Mouse (Mus musculus): ENCODE results near the gene Ino80d. TPM values are rescaled to one million over a fixed set of nuclear protein-coding genes. Genes with fewer than 3 reads are reported as not detected.
"Not testable (repeated sequence)": the region's sequence is repeated elsewhere in the genome, so short reads cannot be mapped to it uniquely, and the experiment has no call there.

Gene Ino80d
- 7.9 and 9.1 TPM in 2 replicates for polyA plus RNA-seq (2012; rRNA removed)

DNA sequence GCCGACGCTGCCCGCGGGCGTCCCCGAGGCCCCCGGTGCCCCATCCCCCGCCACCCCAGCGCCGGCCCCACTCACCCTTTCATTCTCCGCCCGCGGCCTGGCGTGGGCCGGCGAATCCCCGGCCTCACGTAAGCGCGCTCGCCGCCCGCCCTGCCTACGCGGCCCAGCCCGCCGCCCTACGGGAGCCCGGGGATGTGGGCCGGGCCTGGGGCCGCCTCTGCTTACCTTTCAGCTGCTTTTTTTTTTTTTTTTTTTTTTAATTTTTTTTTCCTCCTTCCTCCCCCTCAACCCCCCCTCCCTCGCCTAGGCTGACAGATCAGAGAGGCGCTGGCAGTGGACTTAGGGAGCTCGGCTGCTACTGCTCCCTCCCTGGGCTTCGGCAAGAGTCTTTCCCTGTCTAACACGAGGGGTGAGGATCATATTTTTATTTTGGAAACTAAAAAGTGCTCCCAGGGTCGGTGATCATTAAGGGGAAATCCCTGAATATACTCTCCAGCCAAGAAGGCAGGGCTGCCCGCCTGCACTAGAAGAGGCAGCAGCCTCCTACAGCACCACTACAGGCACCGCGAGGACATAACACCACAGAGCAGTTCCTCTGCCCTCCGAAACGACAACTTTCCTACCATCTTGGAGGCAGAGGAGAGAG, at the start of gene Ino80d:
Gene Ino80d, minus strand, starts transcription at position 532 of the 646 bp plus-strand sequence.
- peak; percentile 51 for DNase-seq (ENCODE audit: low read depth)

DNA sequence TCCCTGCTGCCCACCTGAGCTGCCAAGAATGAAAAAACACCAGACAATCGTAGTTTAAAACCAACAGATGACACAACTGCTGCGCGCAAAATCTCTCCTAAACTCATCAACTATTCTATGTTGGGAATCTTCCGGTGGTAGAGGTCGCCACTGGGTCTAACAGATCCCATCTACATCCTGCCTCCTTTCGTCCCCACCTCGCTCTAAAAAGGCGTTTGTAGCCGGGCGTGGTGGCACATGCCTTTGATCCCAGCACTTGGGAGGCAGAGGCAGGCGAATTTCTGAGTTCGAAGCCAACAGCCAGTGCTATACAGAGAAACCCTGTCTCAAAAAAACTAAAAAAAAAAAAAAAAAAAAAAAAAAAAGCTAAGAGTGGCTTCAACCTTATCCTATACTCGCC, 25.8 kb upstream of the Ino80d start:
- DNase-seq (ENCODE audit: low read depth) = no peak

DNA sequence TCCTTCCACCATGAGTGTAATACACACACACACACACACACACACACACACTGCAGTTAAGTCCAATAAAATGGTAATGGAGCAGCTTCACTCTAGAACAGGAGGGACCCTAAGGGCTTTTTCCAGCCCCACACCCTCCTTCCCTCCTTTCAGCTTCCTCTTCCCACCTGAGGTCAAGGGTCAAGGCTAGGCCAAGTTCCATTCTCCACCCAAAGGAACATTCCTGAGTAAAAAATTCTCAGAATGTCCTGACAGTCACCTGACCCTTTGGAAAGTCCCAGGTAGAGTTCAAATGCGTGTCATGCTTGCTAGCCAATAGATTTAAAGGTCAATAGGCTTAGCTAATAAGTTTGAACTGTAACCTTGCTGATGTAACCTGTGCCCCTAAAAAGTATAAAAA, 24.1 kb upstream of the Ino80d start:
- DNase-seq (ENCODE audit: low read depth) = not testable (repeated sequence)

DNA sequence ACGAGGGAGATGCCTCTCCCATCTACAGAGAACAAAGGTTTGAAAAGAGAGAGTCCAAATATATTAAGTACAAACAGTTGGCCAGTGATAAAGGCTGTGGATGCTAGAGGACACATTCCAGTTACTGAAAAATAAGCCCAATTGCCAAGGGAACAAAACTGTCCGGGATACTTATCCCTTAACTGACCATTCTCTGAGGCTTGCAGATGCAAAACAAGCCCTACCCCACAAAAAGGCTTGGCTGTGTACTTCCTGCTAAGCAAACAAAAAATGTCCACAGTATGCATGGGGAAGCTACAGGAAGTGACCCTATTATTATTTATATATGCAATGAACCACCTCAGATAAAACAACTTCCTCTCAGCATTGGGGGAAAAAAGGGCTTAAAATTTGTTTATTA, 23.5 kb upstream of the Ino80d start:
- no peak for DNase-seq (ENCODE audit: low read depth)

DNA sequence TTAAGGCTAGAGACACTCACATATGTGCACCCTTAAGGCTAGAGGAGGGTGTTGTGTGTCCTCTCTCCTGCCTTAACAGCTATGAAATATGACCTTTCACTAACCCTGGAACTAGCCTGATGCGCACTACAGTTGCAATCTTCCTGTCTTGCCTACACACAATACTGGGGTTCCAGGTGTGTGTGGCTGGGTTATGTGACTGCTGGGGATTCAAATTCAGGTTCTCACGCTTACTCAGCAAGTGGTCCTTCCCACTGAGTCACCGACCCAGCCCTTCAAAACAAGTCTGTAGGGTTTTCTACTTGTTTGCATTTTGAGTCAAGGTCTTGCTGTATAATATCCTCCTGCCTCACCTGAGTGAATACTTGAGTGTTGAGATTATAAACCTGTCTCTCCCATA, 20.1 kb upstream of the Ino80d start:
- no peak for DNase-seq (ENCODE audit: low read depth)

DNA sequence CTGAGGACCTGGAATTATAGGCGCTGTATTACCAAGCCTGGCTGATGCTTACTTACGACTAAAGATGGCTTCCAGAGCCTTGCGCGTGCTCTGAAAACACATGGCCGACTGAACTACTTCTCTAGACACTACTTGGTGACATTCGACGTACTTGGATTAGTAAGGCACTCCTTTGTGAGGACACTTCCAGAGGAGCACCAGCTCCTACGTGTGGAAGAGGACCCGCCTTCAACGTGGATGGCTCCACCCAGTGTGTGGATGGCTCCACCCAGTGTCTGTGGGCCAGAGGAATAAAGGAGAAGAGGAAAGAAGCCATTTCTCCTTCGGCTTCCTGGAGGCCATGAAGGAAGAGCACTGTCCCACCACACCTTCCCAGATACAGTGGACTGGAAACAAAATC, 17.3 kb upstream of the Ino80d start:
- no peak for DNase-seq (ENCODE audit: low read depth)

DNA sequence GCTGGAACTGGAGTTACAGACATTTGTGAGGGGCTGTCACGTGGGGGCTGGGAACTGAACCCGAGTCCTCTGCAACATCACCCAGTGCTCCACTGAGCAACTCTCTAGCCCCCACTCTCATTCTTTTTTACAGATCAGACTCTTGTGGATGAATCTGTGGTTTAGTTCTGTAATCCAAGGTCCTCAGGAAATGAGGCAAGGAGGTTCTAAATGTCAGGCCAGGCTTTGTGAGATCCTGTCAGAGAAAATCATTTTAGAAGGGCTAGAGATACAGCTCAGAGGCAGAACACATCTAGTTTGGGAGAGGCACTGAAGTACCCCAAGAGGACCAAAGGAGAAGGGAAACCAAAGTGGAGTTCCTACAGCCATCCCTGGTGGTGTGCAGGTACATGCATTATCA, 16.4 kb upstream of the Ino80d start:
- no peak for DNase-seq (ENCODE audit: low read depth)

DNA sequence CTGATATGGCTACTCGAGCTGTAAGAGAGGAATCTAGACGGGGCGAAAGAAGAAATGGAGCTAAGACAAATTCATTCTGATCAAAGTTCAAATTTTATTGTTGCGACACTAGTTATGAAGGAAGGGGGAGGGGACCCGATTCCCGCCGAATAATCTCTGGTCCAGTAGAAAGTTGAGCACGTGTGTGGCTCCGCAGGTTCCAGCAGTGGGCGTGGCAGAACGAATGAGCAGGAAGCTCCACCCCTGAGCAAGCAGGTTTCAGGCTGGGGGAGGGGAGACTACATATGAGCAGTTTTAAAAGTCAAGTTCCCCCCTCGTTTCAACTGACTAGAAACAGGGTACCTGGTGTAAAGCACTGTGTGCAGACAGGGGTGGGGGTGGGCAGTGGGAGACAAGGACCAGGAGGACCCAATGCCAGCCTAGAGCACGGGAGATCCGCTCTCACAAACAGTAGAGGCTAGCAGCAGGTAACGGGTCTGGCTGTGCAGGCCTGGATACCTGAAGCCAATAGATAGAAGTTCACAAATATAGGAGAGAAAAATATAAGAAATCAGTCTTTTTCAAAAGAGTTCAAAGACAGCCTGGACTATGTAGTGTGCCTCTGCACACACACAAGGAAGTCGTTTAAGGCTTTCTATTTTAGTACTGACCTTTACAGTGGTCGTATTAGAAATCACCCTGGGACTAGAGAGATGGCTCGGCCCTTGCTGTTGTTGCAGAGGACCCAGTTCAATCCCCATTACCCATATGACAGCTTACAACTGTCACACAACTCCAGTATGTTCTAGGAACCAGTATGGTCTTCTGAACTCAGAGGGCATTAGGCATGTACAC, 15.6 kb upstream of the Ino80d start:
- DNase-seq (ENCODE audit: low read depth) = no peak

DNA sequence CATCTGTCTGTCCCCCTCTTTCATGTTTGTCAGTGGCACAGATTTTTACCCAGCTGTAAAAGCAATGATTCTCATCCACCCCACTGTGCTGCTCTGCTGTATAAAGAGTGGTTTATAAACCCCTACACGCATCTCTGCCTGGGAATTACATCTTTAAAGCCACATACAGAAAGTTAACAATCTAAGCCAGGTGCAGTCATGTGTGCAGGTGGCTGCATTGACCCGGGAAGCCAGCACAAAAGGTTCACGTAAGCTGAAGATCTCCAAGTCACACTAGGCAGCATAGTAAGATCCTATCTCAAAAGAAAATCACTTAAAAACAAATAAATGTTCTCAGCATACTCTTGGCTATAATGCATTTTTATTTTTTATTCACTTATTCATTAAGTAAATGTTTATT, 14.8 kb upstream of the Ino80d start:
- no peak for DNase-seq (ENCODE audit: low read depth)

DNA sequence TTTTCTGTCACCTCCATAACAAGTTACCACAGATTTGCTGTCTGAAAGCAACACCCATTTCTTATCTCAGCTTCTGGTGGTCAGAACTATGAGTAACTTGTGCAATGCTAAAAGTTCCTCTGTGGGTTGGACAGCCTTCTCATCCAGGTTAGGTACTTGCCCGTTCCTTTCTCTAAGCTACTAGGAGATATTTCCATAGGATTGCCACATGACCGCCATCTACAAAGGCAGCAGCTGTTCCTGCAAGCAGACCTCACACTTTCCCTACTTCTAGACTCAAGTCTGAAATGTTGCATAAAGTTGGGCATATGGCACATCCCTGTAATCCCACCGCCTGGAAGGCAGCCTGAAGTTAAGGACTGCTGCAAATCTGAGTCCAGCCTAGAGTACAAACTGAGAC, 11.7 kb upstream of the Ino80d start:
- no peak for DNase-seq (ENCODE audit: low read depth)

DNA sequence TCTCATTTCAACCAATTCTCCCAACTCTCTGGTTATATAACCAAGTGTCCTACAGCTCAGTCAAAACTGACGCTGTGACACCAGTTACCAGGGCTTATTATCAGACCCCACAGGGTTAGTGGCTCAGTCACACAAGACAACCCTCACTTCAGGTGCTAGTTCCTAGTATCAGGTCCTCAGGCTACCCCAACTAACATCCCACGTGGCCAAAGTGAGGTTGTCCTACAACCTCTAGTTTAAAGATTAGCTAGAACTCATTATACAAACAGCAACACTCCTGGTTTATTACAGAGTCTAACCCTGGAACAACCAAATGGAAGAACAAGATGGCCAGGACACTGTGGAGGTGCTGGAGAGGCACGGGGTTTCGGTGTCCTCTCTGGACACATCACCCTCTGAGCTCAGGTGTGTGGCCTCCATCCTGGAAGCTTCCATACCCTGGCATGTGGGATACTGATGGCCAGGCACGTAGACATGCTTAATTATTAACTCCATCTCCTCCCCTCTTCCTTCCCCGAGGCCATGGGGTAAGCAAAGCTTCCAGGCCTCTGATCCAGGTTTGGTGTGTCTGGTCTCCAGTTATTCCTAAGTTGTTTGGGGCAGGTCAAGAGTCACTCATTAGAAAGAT, 9.5 kb upstream of the Ino80d start:
- DNase-seq (ENCODE audit: low read depth) = no peak

DNA sequence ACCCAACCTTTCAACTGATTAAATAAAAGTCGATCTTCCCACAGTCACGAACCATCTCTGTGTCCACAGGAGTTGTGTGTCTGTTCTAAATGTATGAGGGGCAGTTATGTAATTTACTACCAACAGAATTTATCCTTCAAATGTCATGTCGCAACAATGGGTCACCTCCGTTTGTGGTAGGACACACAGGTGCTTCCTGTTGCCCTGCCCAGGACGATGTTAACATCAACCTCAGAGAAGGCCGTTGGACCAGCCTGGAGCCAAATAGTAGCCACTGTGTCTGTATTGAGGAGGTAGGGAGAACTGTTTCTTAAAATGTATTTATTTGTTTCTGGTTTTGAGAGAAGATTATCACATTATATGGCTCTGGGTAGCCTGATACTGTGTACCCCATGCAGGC, 7.5 kb upstream of the Ino80d start:
- no peak for DNase-seq (ENCODE audit: low read depth)

DNA sequence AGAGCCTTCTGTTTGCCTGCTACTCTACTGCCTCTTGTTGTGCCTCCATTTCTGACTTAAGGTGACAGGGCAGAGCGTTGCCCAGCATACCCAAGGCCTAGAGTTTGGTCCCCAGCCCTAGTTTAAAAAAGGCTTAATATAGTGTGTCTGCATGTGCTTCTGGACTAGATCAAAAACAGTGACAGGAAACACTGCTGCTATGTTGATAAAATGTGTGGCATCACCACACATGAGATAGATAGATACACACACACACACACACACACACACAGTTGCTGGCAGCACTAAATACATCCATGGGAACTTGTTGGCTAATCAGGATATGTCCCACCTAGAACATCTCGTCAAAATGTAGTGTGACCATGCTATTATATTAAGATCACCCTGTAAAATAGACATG, 5.9 kb upstream of the Ino80d start:
- DNase-seq (ENCODE audit: low read depth) = no peak

DNA sequence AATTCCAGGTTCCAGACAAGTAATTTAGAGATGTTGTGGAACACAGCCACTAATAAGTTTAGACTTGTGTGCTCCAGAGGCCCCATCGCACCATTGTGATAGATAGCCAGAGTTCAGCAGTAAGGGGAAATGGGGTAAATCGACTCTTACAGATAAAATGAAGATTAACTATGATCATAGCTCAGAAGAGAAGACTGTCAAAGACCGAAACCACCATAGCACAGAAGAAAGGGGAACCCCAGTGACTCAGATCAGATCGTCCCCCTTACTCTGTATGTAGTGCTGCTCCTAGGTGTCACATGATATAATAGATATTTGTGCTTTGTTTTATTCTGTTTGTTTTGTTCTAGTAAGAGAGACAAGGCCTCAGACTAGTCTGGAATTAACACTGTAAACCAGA, 5.2 kb upstream of the Ino80d start:
- DNase-seq (ENCODE audit: low read depth) = no peak

DNA sequence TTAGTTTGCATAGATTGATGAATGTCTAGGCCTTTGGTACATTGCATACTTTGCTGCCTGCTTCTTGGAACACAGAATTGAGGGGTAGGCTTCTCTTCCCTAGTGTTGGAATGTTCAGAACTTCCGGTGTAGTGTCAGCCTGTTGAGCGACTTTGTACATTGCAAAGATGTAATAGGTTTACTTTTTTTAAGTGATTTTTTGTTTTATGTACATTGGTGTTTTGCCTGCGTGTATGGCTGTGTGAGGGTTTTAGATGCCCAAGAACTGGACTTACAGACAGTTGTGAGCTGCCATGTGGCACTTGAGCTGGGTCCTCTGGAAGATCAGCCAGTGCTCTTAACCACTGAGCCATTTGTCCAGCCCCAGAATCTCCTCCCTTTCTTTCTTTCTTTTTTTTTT, 1.1 kb upstream of the Ino80d start:
- DNase-seq (ENCODE audit: low read depth) = no peak

DNA sequence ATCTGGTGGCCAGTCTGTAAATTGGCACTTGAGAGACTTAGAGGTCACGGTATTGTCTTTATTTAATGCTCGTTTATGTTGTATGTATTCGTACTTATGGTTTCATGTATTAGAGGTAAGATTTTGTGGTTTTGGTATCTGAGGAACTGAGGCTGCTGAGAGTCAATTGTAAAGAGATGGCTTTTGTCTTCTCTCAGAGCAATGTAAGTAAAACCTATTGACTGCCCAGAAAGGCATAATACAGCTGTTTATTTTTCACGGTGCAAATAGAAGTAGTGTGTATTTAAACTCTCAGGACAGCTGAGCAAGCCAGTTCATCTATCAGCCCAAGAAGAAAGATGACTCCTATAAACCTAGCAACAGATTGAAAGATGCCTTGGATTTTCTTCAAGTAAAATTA, 629 bp upstream of the Ino80d start:
- DNase-seq (ENCODE audit: low read depth) = no peak

DNA sequence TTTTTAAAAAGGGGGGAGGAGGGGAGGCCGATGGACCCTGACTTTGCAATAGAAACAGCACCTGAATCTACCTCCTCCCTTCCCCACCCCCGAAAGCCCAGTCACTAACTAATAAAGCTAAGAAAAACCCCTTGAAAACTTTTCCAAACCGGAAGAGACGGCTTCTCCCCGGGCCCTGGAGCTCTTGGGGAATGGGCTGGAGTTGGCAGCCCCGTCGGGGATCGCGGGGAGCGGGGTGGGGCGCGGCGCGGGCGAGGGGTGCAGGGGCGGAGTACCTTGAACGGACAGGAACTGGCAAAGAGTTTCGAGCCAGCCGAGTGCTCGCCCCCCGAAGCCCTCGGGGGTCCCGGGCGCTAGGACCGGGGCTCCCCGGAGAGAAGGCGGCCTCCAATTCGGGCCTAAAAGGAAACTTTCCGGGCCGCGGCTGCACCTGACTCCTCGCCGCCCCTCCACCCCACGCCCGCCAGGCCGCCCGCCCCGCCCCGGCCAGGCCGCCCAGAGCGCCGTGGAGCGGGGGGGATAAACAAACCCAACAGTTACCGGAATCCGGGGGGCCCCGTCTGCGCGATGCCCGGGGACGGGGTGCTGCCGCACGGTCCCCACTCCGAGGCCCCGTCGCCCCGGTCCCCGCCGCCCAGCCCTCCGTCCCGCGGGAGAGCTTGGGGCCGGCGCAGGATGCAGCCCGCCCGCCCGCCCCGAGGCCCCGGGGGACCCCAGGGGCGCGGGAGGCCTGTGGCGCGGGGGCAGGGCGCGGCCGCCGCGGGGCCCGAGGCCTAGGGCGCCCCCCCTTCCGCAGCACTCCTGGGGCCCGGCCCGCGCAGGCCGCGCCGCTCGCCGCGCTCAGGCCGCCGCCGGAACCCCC, 962 bp downstream of the Ino80d start:
- no peak for DNase-seq (ENCODE audit: low read depth)

DNA sequence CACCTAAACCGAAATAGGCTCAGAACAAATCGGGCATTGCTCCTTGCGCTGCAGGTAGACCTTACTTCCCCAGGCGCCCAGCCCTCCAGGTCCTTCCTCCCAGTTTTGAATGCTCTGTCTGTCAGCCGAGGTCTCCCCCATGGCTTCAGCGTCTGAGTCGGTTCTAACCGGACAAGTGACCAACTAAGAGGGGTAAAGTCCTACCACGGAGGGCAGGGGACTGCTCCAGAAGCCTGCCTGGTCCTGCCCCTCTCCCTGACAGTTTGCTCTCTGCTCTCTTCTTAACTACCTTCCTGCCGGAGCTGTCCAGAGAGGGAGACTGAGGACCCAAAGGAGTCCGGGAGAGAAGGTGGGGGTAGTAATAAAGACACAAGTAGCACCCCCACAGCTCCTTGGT, 1.6 kb downstream of the Ino80d start:
- DNase-seq (ENCODE audit: low read depth) = no peak

DNA sequence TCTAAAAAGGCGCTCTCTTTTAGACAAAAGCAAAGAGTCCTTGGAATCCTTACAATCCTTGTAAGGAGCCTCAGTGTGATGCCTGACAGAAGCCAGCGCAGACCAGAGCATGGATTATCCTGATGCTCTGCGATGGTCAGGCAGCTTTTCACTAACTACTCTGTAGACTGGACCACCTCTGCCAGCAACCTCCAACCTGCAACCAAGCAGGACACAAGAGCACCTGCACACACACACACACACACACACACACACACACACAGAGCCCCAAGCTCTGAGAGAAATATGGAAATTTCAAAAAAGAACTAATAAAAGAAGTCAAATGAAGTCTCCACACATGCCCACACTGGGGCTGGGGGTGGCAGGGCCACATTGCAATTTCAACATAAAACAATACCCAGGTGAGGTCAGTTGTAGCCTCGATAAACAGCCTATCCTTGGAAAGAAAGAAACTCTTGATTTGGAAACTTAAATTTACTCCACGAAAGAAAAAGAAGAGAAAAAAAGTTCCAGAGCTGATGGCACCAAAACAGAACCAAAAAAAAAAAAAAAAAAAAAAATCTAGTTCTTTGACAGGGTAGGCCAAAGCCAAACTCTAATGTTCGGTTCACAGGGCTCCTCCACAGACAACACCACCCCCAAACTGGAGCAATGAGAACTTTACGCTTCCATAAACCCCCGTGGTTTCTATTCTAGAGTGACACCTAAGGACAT, 2.2 kb downstream of the Ino80d start:
- DNase-seq (ENCODE audit: low read depth) = no peak

DNA sequence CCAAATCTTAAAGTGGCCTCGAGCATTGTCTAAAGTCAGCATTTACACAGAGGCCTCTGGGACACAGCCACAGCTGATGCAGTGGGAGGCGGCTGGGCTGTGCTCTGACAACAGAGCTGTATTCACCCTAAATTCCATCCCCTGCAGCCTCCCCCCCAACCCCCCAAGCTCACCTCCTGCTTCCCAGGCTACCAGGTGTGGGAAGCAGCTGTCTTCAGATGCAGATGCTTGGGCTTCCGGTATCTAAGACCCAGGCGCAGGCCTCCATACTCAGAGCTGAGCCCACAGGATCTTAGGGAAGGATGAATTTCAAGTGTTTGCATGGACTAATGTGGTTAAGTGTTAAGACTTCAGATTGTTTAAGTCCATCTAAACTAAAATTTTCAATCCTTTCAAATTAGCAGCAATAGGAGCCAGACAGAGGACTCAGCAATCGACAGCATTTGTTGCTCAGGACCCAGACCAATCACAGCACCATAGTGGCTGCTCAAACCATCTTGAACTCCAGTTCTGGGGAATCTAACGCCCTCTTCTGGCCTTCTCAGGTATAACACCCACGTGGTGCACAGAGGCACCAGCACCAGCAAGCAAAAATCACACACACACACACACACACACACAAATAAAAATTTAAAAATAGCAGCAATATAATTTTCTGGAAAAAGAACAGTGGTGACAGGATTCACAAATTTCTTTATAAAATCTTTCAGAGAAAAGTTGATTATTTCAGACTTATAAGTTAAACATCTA, 3.8 kb downstream of the Ino80d start:
- DNase-seq (ENCODE audit: low read depth) = no peak

Data from gonadal fat pad, adult 2 months (tissue).